Mouse (Mus musculus) thymus, postnatal 0 days (tissue): ENCODE data around the gene Mthfd2. TPM values are rescaled to one million over a fixed set of nuclear protein-coding genes. Genes with fewer than 3 reads are reported as not detected.

Source experiments
- DNase-seq: peaks from one replicate; pipeline ENCODE4 v3.0.0-alpha.2; 2015; ENCODE audit warnings: low spot score
- polyA plus RNA-seq: library from polyadenylated mRNA; unstranded; fragments of >200 nt; fragmentation: Nextera tagmentation; extraction: Ambion mirVana; gene quantifications from 2 replicates; pipeline ENCODE4 v1.2.1, GENCODE M21; 2015

Gene Mthfd2
- polyA plus RNA-seq, 1 experiment from 2014 or later: 40.7 TPM

- DNase-seq: peak; percentile 62
These were observed 57.3 kb downstream of the Mthfd2 start for GRCm38 (mm10) chr6:83268144-83269010.

- no peak for DNase-seq
These were observed 58.1 kb downstream of the Mthfd2 start for GRCm38 (mm10) chr6:83267616-83268015.

- no peak for DNase-seq
These were observed 60.1 kb downstream of the Mthfd2 start for GRCm38 (mm10) chr6:83265653-83266052.

GRCm38 (mm10) chr6:83265253-83265652 lies 60.5 kb downstream of the Mthfd2 start:
- DNase-seq: no peak

GRCm38 (mm10) chr6:83264516-83264915 lies 61.2 kb downstream of the Mthfd2 start:
- DNase-seq: no peak

Other genes with a start within 250 kb of the Mthfd2 start
- 27.8 and 30.3 TPM in 2 replicates for gene Pcgf1, start 248.0 kb downstream of the Mthfd2 start, polyA plus RNA-seq
- 0.51 and 0.95 TPM in 2 replicates for gene Lbx2, start 239.5 kb downstream of the Mthfd2 start, polyA plus RNA-seq
- gene Ccdc142, start 224.3 kb downstream of the Mthfd2 start, polyA plus RNA-seq: 2.4 and 2.8 TPM in 2 replicates
- gene Gm42688, start 224.3 kb downstream of the Mthfd2 start, polyA plus RNA-seq: 2.4 and 2.7 TPM in 2 replicates
- 101 and 107 TPM in 2 replicates for gene Mrpl53, start 216.9 kb downstream of the Mthfd2 start, polyA plus RNA-seq
- 39.9 and 42.0 TPM in 2 replicates for gene Mogs, start 210.4 kb downstream of the Mthfd2 start, polyA plus RNA-seq
- 69.7 and 71.1 TPM in 2 replicates for gene Wbp1, start 204.3 kb downstream of the Mthfd2 start, polyA plus RNA-seq
- 17.7 and 17.9 TPM in 2 replicates for gene Ino80b, start 200.5 kb downstream of the Mthfd2 start, polyA plus RNA-seq
- gene Rtkn, start 190.4 kb downstream of the Mthfd2 start, polyA plus RNA-seq: 29.1 and 30.9 TPM in 2 replicates
- 0.67 and 0.95 TPM in 2 replicates for gene Wdr54, start 169.5 kb downstream of the Mthfd2 start, polyA plus RNA-seq
- gene 1700003E16Rik, start 169.5 kb downstream of the Mthfd2 start, polyA plus RNA-seq: 0.21 and 0.44 TPM in 2 replicates
- 62.8 and 64.5 TPM in 2 replicates for gene Dctn1, start 160.0 kb downstream of the Mthfd2 start, polyA plus RNA-seq
- gene Slc4a5, start 106.1 kb downstream of the Mthfd2 start, polyA plus RNA-seq: 0.07 and 0.17 TPM in 2 replicates
- gene Mob1a, start 108 bp upstream of the Mthfd2 start, polyA plus RNA-seq: 71.5 and 73.4 TPM in 2 replicates
- gene Bola3, start 23.2 kb upstream of the Mthfd2 start, polyA plus RNA-seq: 216 and 226 TPM in 2 replicates
- gene Tet3, start 133.2 kb upstream of the Mthfd2 start, polyA plus RNA-seq: 19.7 and 24.1 TPM in 2 replicates
- 71.6 and 81.6 TPM in 2 replicates for gene Dguok, start 181.1 kb upstream of the Mthfd2 start, polyA plus RNA-seq
- gene Actg2, start 210.4 kb upstream of the Mthfd2 start, polyA plus RNA-seq: 1.6 and 2.1 TPM in 2 replicates
- 29.6 and 30.0 TPM in 2 replicates for gene Stambp, start 246.8 kb upstream of the Mthfd2 start, polyA plus RNA-seq